Mouse (Mus musculus): ENCODE data around the gene Rhcg. TPM values are rescaled to one million over a fixed set of nuclear protein-coding genes. Genes with fewer than 3 reads are reported as not detected.

Gene Rhcg
- polyA plus RNA-seq, 1 experiment from 2014 or later: 0.20 TPM

DNA sequence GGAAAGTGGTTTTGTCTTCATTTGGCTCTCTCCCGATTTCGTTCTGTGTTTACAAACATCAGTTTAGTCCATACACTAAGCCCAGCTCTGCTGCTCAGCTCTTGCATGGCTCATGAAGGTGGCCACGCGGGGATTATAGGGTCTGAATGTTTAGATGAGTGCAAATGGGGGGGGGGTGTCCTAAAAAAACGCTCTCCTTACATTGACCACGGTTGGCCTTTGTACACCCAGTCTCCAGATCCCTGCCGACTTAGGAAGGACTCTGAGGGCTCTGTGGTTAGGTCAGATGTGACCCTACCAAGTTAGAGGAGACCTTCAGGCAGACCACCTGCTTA is 72.4 kb downstream of the Rhcg start:
- Histone ChIP-seq H3K9me3 (ENCODE audit: control insufficient read depth, low read length) (no peaks in the 10 kb centered on the region), H3K27me3 (replicated peaks; ENCODE audit: control insufficient read depth, insufficient read depth, low read length) (peaks cover 93% of the 10 kb centered on the region), H3K4me3 (ENCODE audit: low read length) (no peak overlapping the region), H3K4me1 (ENCODE audit: control insufficient read depth, insufficient read depth, low read length) (no peaks in the 10 kb centered on the region), H3K9ac (ENCODE audit: low read depth, low read length) (no peak overlapping the region), H3K36me3 (ENCODE audit: control insufficient read depth, insufficient read depth, low read length) (no peaks in the 10 kb centered on the region), H3K27ac (ENCODE audit: low read length) (no peak overlapping the region), H3K4me2 (ENCODE audit: low read depth, low read length) (no peak overlapping the region)
- WGBS: 7% methylated on average over 7 of the region's 7 CpGs
- ATAC-seq: no peak

DNA sequence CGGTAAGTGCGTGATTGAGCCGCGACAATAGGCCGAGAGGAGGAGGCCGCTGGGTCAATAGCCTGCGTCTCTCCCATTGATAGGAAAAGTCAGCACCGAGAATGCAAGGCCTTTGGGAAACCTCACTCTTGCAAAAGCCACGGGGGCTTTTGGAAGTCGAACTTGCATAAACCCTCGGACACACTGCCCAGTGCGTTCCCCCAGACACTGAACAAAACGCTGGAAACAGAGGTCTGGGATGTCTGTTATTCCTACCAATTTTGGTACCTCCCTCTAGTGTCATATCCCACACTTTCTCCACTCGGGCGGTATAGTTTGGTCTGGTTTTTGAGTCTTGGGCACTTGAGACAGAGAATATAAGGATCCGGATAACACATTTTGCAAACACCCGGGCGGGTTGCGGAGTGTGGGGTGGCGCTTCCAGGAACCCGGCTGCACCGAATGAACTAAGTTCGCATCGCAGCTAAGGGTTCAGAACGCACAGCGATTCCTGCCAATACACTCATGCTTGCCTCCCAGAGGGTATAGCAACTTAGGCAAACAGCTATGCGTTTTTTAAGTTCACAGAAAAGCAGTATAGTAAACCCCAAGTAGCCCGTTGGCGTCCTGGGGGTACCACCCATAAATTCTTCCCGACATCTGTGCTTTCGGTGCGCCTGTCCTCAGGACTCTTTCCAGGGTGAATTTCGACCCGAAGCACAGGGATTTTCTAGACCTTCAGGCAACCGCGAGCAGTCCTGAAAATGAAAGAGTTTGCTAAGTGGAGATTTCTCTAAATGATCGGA is 73.0 kb downstream of the Rhcg start:
- Histone ChIP-seq H3K27ac (ENCODE audit: low read length) (no peak overlapping the region), H3K4me1 (ENCODE audit: control insufficient read depth, insufficient read depth, low read length) (no peaks in the 10 kb centered on the region), H3K4me2 (ENCODE audit: low read depth, low read length) (no peak overlapping the region), H3K9ac (ENCODE audit: low read depth, low read length) (no peak overlapping the region), H3K9me3 (ENCODE audit: control insufficient read depth, low read length) (no peaks in the 10 kb centered on the region), H3K36me3 (ENCODE audit: control insufficient read depth, insufficient read depth, low read length) (no peaks in the 10 kb centered on the region), H3K27me3 (replicated peaks; ENCODE audit: control insufficient read depth, insufficient read depth, low read length) (peaks cover 89% of the 10 kb centered on the region), H3K4me3 (ENCODE audit: low read length) (no peak overlapping the region)
- 2% methylated on average over 37 of the region's 37 CpGs for WGBS
- ATAC-seq: no peak

Other genes with a start within 250 kb of the Rhcg start
- gene Rlbp1, start 230.6 kb downstream of the Rhcg start, polyA plus RNA-seq (2015; fragmentation: Nextera tagmentation; extraction: Ambion mirVana): 0.16 and 0.27 TPM in 2 replicates
- 6.4 and 7.1 TPM in 2 replicates for gene Fanci, start 225.7 kb downstream of the Rhcg start, polyA plus RNA-seq (2015; fragmentation: Nextera tagmentation; extraction: Ambion mirVana)
- 39.1 and 42.8 TPM in 2 replicates for gene Polg, start 151.3 kb downstream of the Rhcg start, polyA plus RNA-seq (2015; fragmentation: Nextera tagmentation; extraction: Ambion mirVana)
- gene Ticrr, start 42.5 kb upstream of the Rhcg start, polyA plus RNA-seq (2015; fragmentation: Nextera tagmentation; extraction: Ambion mirVana): 4.3 and 4.5 TPM in 2 replicates
- gene Kif7, start 98.1 kb upstream of the Rhcg start, polyA plus RNA-seq (2015; fragmentation: Nextera tagmentation; extraction: Ambion mirVana): 1.2 and 1.4 TPM in 2 replicates
- gene Plin1, start 115.2 kb upstream of the Rhcg start, polyA plus RNA-seq (2015; fragmentation: Nextera tagmentation; extraction: Ambion mirVana): not detected in 2 replicates
- 12.7 and 12.8 TPM in 2 replicates for gene Pex11a, start 125.5 kb upstream of the Rhcg start, polyA plus RNA-seq (2015; fragmentation: Nextera tagmentation; extraction: Ambion mirVana)
- gene Wdr93, start 125.5 kb upstream of the Rhcg start, polyA plus RNA-seq (2015; fragmentation: Nextera tagmentation; extraction: Ambion mirVana): 0.15 and 0.24 TPM in 2 replicates
- 0.28 TPM in 1 of 2 replicates, not detected in the other for gene Mesp1, start 176.1 kb upstream of the Rhcg start, polyA plus RNA-seq (2015; fragmentation: Nextera tagmentation; extraction: Ambion mirVana)
- 2.6 and 3.1 TPM in 2 replicates for gene Mesp2, start 193.1 kb upstream of the Rhcg start, polyA plus RNA-seq (2015; fragmentation: Nextera tagmentation; extraction: Ambion mirVana)
- gene Anpep, start 243.4 kb upstream of the Rhcg start, polyA plus RNA-seq (2015; fragmentation: Nextera tagmentation; extraction: Ambion mirVana): 248 and 311 TPM in 2 replicates